Mouse (Mus musculus): ENCODE measurements around the gene Slc18a3. TPM values are rescaled to one million over a fixed set of nuclear protein-coding genes. Genes with fewer than 3 reads are reported as not detected.

Slc18a3 gene
- polyA plus RNA-seq, 1 experiment from 2014 or later: 0.79 TPM

- WGBS: 41% methylated on average over 8 of the region's 8 CpGs
Observed at GRCm38 (mm10) chr14:32429030-32429602, 35.5 kb downstream of the Slc18a3 start.

GRCm38 (mm10) chr14:32423946-32424345 is 40.7 kb downstream of the Slc18a3 start:
- no peaks in the 10 kb centered on the region for H3K36me3 ChIP-seq (ENCODE audit: control insufficient read depth, insufficient read depth)
- H3K4me2 ChIP-seq (ENCODE audit: low read depth, low read length): no peak overlapping the region
- WGBS: 80% methylated on average over 7 of the region's 7 CpGs
- H3K4me1 ChIP-seq (ENCODE audit: control insufficient read depth, insufficient read depth, low read length): no peaks in the 10 kb centered on the region
- no peak overlapping the region for H3K4me3 ChIP-seq (ENCODE audit: low read length)
- H3K27ac ChIP-seq (ENCODE audit: low read length): no peak overlapping the region
- H3K27me3 ChIP-seq (ENCODE audit: control insufficient read depth, insufficient read depth, low read length): no peaks in the 10 kb centered on the region
- ATAC-seq (replicated peaks; ENCODE audit: extremely low read depth, insufficient read depth, low FRiP score): no peak
- no peak overlapping the region for H3K9ac ChIP-seq (ENCODE audit: low read length)
- H3K9me3 ChIP-seq (replicated peaks; ENCODE audit: control insufficient read depth, low read length): no peaks in the 10 kb centered on the region

More at GRCm38 (mm10) chr14:32429030-32429602, 35.5 kb downstream of the Slc18a3 start:
- Histone ChIP-seq H3K27me3 (ENCODE audit: control insufficient read depth, insufficient read depth, low read length) (no peaks in the 10 kb centered on the region), H3K9me3 (replicated peaks; ENCODE audit: control insufficient read depth, low read length) (no peaks in the 10 kb centered on the region), H3K4me2 (ENCODE audit: low read depth, low read length) (no peak overlapping the region), H3K27ac (ENCODE audit: low read length) (no peak overlapping the region), H3K9ac (ENCODE audit: low read length) (no peak overlapping the region), H3K4me1 (ENCODE audit: control insufficient read depth, insufficient read depth, low read length) (no peaks in the 10 kb centered on the region), H3K4me3 (ENCODE audit: low read length) (no peak overlapping the region), H3K36me3 (ENCODE audit: control insufficient read depth, insufficient read depth) (no peaks in the 10 kb centered on the region)
- ATAC-seq (replicated peaks; ENCODE audit: extremely low read depth, insufficient read depth, low FRiP score): no peak

GRCm38 (mm10) chr14:32418747-32419146 is 45.9 kb downstream of the Slc18a3 start:
- H3K4me2 ChIP-seq (ENCODE audit: low read depth, low read length): no peak overlapping the region
- H3K36me3 ChIP-seq (ENCODE audit: control insufficient read depth, insufficient read depth): no peaks in the 10 kb centered on the region
- no peaks in the 10 kb centered on the region for H3K4me1 ChIP-seq (ENCODE audit: control insufficient read depth, insufficient read depth, low read length)
- whole genome bisulfite sequencing: 81% methylated on average over 11 of the region's 11 CpGs
- no peak overlapping the region for H3K4me3 ChIP-seq (ENCODE audit: low read length)
- H3K27ac ChIP-seq (ENCODE audit: low read length): no peak overlapping the region
- H3K9ac ChIP-seq (ENCODE audit: low read length): no peak overlapping the region
- H3K9me3 ChIP-seq (replicated peaks; ENCODE audit: control insufficient read depth, low read length): peaks cover 6% of the 10 kb centered on the region; the same call in 1 of the 2 replicates
- ATAC-seq (replicated peaks; ENCODE audit: extremely low read depth, insufficient read depth, low FRiP score): no peak
- no peaks in the 10 kb centered on the region for H3K27me3 ChIP-seq (ENCODE audit: control insufficient read depth, insufficient read depth, low read length)

Other genes with a start within 250 kb of the Slc18a3 start
- gene Ogdhl, start 142.8 kb downstream of the Slc18a3 start, polyA plus RNA-seq (2015; fragmentation: Nextera tagmentation; extraction: Ambion mirVana): 10.3 and 12.3 TPM in 2 replicates
- gene 1700024G13Rik, start 76.5 kb downstream of the Slc18a3 start, polyA plus RNA-seq (2015; fragmentation: Nextera tagmentation; extraction: Ambion mirVana): 0.17 and 0.30 TPM in 2 replicates
- 0.06 and 0.14 TPM in 2 replicates for gene Chat, start 1.1 kb upstream of the Slc18a3 start, polyA plus RNA-seq (2015; fragmentation: Nextera tagmentation; extraction: Ambion mirVana)
- gene Ercc6, start 48.7 kb upstream of the Slc18a3 start, polyA plus RNA-seq (2015; fragmentation: Nextera tagmentation; extraction: Ambion mirVana): 9.9 and 12.5 TPM in 2 replicates
- 0.05 TPM in 2 replicates for gene Prrxl1, start 134.6 kb upstream of the Slc18a3 start, polyA plus RNA-seq (2015; fragmentation: Nextera tagmentation; extraction: Ambion mirVana)
- gene 3425401B19Rik, start 220.4 kb upstream of the Slc18a3 start, polyA plus RNA-seq (2015; fragmentation: Nextera tagmentation; extraction: Ambion mirVana): 8.4 and 10.4 TPM in 2 replicates

Measured in heart, embryonic 16.5 days (tissue).